Mouse (Mus musculus): ENCODE data around the gene Atp11c. TPM values are rescaled to one million over a fixed set of nuclear protein-coding genes. Genes with fewer than 3 reads are reported as not detected.

Atp11c gene
- polyA plus RNA-seq, 1 experiment from 2014 or later, result 4.6 TPM

DNA sequence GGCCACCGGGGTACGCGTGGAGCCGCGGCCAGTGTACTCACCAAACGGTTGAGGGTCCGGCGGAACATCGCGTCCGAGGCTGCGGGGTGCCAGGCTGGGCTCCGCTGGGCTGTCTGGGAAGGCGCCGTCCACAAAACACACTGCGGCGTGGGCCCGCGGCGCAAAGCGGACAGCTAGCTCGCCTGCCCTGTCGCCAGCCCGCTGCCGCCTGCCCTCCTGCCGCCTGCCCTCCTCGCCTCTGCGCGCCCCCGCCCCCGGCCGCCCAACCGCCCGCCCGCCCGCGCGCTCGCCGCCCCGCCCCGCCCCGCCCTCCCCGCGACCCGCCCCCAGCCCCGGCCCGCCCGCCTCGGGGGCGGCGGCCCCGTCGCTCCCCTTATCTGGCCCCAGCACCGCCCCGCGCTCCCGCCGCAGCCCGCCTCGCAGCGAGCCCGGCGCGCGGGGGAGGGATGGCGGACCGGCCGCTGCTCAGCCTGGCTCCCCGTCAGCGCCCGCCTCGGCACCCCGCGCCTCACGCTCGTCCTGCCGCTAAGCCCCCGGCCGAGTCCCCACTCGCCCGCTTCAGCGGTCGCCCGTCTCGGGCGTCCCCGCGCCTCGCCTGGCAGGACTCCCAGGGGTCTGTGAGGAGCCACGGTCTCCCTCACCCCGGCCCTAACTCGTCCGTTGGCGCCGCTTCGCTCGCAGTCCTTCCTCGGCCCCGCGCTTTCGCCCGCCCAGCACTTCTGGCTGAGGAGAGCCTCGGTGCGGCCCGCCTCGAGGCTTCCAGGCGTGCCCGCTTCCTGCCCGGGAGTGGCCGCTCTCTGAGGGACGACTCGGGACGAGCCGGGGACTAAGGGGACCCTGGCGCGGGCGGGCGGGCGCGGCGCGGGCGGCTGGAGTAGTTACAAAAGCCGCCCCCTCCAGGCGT lies 188.5 kb downstream of the Atp11c start:
- no peaks in the 10 kb centered on the region for H3K9me3 ChIP-seq (ENCODE audit: low read length)
- 20% methylated on average over 29 of the region's 126 CpGs for WGBS (ENCODE audit: insufficient replicate concordance)
- no peaks in the 10 kb centered on the region for H3K27me3 ChIP-seq (ENCODE audit: insufficient read depth, low read length)
- H3K36me3 ChIP-seq (replicated peaks; ENCODE audit: insufficient read depth, low read length), result no peaks in the 10 kb centered on the region
- peak overlapping the region; percentile 75 for H3K4me3 ChIP-seq (ENCODE audit: low read depth, low read length)
- TF ChIP-seq EP300 (IDR thresholded peaks at IDR 0.05; ENCODE audit: low read depth) (no peak), CTCF (IDR thresholded peaks at IDR 0.05; ENCODE audit: low read depth) (no peak)
- DNase-seq (peak; percentile 79), ATAC-seq (peak; percentile 87)
- H3K9ac ChIP-seq (replicated peaks), result peak overlapping the region; percentile 88
- peak overlapping the region; percentile 96 for H3K27ac ChIP-seq (ENCODE audit: low read depth)
- no peaks in the 10 kb centered on the region for H3K4me1 ChIP-seq (ENCODE audit: insufficient read depth)
- peak overlapping the region; percentile 76 for H3K4me2 ChIP-seq (ENCODE audit: low read depth, low read length)

DNA sequence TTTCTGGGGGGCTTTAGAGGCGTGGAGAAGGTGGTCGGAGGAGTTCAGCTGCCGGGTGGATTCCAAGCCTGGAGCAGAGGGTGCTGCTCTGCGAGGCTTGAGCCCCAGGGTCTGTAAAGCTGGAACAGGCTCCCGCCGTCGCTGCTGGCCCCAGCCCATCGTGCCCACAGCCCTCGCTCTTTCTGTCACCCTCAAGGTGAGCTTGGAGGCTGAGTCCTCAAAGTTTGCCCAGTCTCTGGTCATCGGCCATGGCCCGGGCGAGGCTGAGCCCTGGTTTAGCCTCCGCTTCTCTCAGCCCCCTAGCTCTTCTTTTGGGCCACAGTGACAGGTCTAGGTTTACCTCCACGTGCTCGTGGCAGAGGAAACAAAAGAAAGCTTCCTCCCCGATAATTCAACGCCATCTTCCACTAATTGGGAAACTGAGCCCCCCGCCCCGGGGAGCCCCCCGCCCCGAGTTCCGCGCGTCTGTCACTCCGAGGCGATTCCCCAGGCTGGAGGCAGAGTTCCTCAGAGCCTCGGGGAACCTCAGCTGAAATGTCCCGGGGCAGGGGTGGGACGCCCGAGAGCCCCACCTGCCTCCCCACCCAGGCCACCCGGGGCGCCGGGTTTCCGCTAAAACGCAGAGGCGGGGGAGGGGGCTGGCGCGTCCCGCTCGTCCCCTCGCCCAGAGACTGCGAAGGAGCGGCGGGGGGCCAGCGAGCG lies 189.3 kb downstream of the Atp11c start:
- Histone ChIP-seq H3K27me3 (ENCODE audit: insufficient read depth, low read length) (no peaks in the 10 kb centered on the region), H3K4me2 (ENCODE audit: low read depth, low read length) (peak overlapping the region; percentile 76), H3K9me3 (ENCODE audit: low read length) (no peaks in the 10 kb centered on the region), H3K9ac (replicated peaks) (peak overlapping the region; percentile 84), H3K36me3 (replicated peaks; ENCODE audit: insufficient read depth, low read length) (no peaks in the 10 kb centered on the region), H3K4me1 (ENCODE audit: insufficient read depth) (no peaks in the 10 kb centered on the region), H3K4me3 (ENCODE audit: low read depth, low read length) (peak overlapping the region; percentile 75), H3K27ac (ENCODE audit: low read depth) (0 out of 2 replicates have a peak overlapping the region, but pooled peaks have one; percentile 39)
- WGBS (ENCODE audit: insufficient replicate concordance), result 23% methylated on average over 40 of the region's 46 CpGs
- no peak for DNase-seq
- TF ChIP-seq EP300 (IDR thresholded peaks at IDR 0.05; ENCODE audit: low read depth) (no peak), CTCF (IDR thresholded peaks at IDR 0.05; ENCODE audit: low read depth) (no peak)
- ATAC-seq, result peak; percentile 24

DNA sequence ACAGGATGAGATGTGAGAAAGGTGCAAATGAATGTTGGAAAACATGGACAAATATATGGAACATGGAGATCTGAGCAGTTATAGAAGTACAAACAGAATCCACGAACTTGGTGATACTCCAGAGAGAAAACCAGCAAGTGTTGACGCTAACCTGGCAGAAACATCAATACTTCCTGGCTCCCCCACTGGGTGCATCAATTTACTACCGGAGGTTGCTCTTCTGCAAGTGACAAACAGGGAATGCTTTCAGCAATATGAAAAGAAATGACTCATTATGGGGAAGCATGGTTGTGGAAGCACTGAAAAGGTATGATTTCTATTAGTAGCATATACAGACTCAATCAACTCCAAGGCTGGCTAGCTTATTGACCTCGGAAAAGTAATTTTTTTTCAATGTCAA lies 198.2 kb downstream of the Atp11c start:
- no peak overlapping the region for H3K4me3 ChIP-seq (ENCODE audit: low read depth, low read length)
- ATAC-seq, result no peak
- H3K4me2 ChIP-seq (ENCODE audit: low read depth, low read length), result no peak overlapping the region
- H3K9ac ChIP-seq (replicated peaks), result no peak overlapping the region
- 71% methylated on average over 4 of the region's 4 CpGs for WGBS (ENCODE audit: insufficient replicate concordance)
- H3K27ac ChIP-seq (ENCODE audit: low read depth), result no peak overlapping the region
- no peaks in the 10 kb centered on the region for H3K36me3 ChIP-seq (replicated peaks; ENCODE audit: insufficient read depth, low read length)
- TF ChIP-seq CTCF (IDR thresholded peaks at IDR 0.05; ENCODE audit: low read depth), result no peak
- no peak for TF ChIP-seq EP300 (IDR thresholded peaks at IDR 0.05; ENCODE audit: low read depth)
- DNase-seq, result no peak
- no peaks in the 10 kb centered on the region for H3K27me3 ChIP-seq (ENCODE audit: insufficient read depth, low read length)
- H3K4me1 ChIP-seq (ENCODE audit: insufficient read depth), result no peaks in the 10 kb centered on the region
- H3K9me3 ChIP-seq (ENCODE audit: low read length), result no peaks in the 10 kb centered on the region

DNA sequence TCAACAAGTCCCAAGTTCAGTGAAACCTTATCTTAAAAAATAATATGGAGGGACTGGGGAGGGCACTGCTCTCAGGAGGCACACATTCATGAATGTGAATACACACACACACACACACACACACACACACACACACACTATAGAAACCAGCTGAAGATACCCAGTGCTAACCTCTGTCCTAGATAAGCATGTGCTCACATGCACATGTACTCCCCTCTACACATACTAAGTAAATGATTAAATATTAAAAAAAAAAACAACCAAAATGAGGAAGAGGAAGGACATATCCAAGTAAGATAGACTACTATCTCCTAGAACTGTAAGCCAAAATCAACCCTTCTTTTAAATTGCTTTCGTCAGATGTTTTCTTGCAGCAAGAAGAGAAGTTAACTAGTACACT lies 205.6 kb downstream of the Atp11c start:
- WGBS (ENCODE audit: insufficient replicate concordance), result 68% methylated on average over 1 of the region's 1 CpGs
- no peak for ATAC-seq

DNA sequence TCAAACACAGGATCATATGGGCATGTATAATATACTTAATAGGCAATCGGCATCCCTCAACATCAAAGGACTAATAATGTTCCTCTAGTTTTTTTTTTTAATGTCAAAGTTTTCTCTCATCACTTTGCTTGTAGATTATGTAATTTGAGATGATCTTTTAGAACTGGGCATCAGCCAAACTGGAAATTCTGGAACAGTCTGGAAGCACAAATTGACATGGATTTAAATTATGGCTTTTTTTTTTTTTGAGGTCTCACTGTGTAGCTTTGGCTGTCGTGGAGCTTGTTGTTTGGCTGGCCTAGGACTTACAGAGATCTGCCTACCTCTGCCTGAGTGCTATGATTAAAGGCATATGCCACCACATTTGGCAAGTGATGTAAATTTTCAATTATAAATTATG lies 210.8 kb downstream of the Atp11c start:
- 67% methylated on average over 2 of the region's 2 CpGs for WGBS (ENCODE audit: insufficient replicate concordance)
- TF ChIP-seq EP300 (IDR thresholded peaks at IDR 0.05; ENCODE audit: low read depth) (no peak), CTCF (IDR thresholded peaks at IDR 0.05; ENCODE audit: low read depth) (no peak)
- no peak for ATAC-seq

More for the DNA sequence above, 205.6 kb downstream of the Atp11c start:
- H3K27ac ChIP-seq (ENCODE audit: low read depth), result no peak overlapping the region
- H3K9me3 ChIP-seq (ENCODE audit: low read length), result no peaks in the 10 kb centered on the region
- no peak overlapping the region for H3K4me2 ChIP-seq (ENCODE audit: low read depth, low read length)
- no peak overlapping the region for H3K4me3 ChIP-seq (ENCODE audit: low read depth, low read length)
- no peak for DNase-seq
- H3K4me1 ChIP-seq (ENCODE audit: insufficient read depth), result no peaks in the 10 kb centered on the region
- TF ChIP-seq CTCF (IDR thresholded peaks at IDR 0.05; ENCODE audit: low read depth) (no peak), EP300 (IDR thresholded peaks at IDR 0.05; ENCODE audit: low read depth) (no peak)
- H3K27me3 ChIP-seq (ENCODE audit: insufficient read depth, low read length), result no peaks in the 10 kb centered on the region
- H3K36me3 ChIP-seq (replicated peaks; ENCODE audit: insufficient read depth, low read length), result no peaks in the 10 kb centered on the region
- H3K9ac ChIP-seq (replicated peaks), result no peak overlapping the region

GRCm38 (mm10) chrX:60380386-60380785 lies 212.1 kb downstream of the Atp11c start:
- Histone ChIP-seq H3K27me3 (ENCODE audit: insufficient read depth, low read length) (no peaks in the 10 kb centered on the region), H3K4me1 (ENCODE audit: insufficient read depth) (no peaks in the 10 kb centered on the region), H3K4me3 (ENCODE audit: low read depth, low read length) (no peak overlapping the region), H3K27ac (ENCODE audit: low read depth) (no peak overlapping the region), H3K9me3 (ENCODE audit: low read length) (no peaks in the 10 kb centered on the region), H3K36me3 (replicated peaks; ENCODE audit: insufficient read depth, low read length) (no peaks in the 10 kb centered on the region), H3K4me2 (ENCODE audit: low read depth, low read length) (no peak overlapping the region), H3K9ac (replicated peaks) (no peak overlapping the region)
- DNase-seq, result no peak
- no peak for TF ChIP-seq CTCF (IDR thresholded peaks at IDR 0.05; ENCODE audit: low read depth)
- TF ChIP-seq EP300 (IDR thresholded peaks at IDR 0.05; ENCODE audit: low read depth), result no peak
- no peak for ATAC-seq

More for the DNA sequence above, 210.8 kb downstream of the Atp11c start:
- H3K4me3 ChIP-seq (ENCODE audit: low read depth, low read length), result no peak overlapping the region
- no peak overlapping the region for H3K27ac ChIP-seq (ENCODE audit: low read depth)
- H3K9ac ChIP-seq (replicated peaks), result no peak overlapping the region
- H3K4me1 ChIP-seq (ENCODE audit: insufficient read depth), result no peaks in the 10 kb centered on the region
- no peak overlapping the region for H3K4me2 ChIP-seq (ENCODE audit: low read depth, low read length)
- no peaks in the 10 kb centered on the region for H3K36me3 ChIP-seq (replicated peaks; ENCODE audit: insufficient read depth, low read length)
- no peaks in the 10 kb centered on the region for H3K27me3 ChIP-seq (ENCODE audit: insufficient read depth, low read length)
- no peaks in the 10 kb centered on the region for H3K9me3 ChIP-seq (ENCODE audit: low read length)
- DNase-seq, result no peak

Data from liver, postnatal 0 days (tissue).